Mouse (Mus musculus) testis, postnatal 14 days (tissue): Measurements from ENCODE around the gene Gp1bb.

ENCODE experiments used
- DNase-seq: peaks from one replicate; pipeline ENCODE4 v3.0.0; 2021; ENCODE audit warnings: low spot score

Gene Gp1bb

GRCm38 (mm10) chr16:18601447-18601846 lies 20.8 kb downstream of the Gp1bb start:
- DNase-seq, result no peak

- no peak for DNase-seq
Observed at GRCm38 (mm10) chr16:18598006-18598405, 24.2 kb downstream of the Gp1bb start.

- DNase-seq, result no peak
Observed at GRCm38 (mm10) chr16:18596255-18596654, 25.9 kb downstream of the Gp1bb start.

- DNase-seq, result no peak
Observed at GRCm38 (mm10) chr16:18593930-18594329, 28.3 kb downstream of the Gp1bb start.

GRCm38 (mm10) chr16:18591047-18592018 lies 30.9 kb downstream of the Gp1bb start:
- DNase-seq, result peak; percentile 63

- DNase-seq, result peak; percentile 43
Observed at GRCm38 (mm10) chr16:18589804-18590790, 32.1 kb downstream of the Gp1bb start, which contains the start of gene Tbx1. TSS of gene Tbx1 (minus strand) at chr16:18590671.

GRCm38 (mm10) chr16:18589080-18589621 lies 33.1 kb downstream of the Gp1bb start:
- DNase-seq, result no peak

- DNase-seq, result no peak
Observed at GRCm38 (mm10) chr16:18588738-18589055, 33.5 kb downstream of the Gp1bb start.

GRCm38 (mm10) chr16:18587847-18588737 lies 34.1 kb downstream of the Gp1bb start:
- no peak for DNase-seq

GRCm38 (mm10) chr16:18586906-18587546 lies 35.2 kb downstream of the Gp1bb start:
- no peak for DNase-seq

GRCm38 (mm10) chr16:18586076-18586905 lies 35.9 kb downstream of the Gp1bb start:
- DNase-seq, result no peak

- no peak for DNase-seq
Observed at GRCm38 (mm10) chr16:18585676-18586075, 36.5 kb downstream of the Gp1bb start.

GRCm38 (mm10) chr16:18584901-18585510 lies 37.2 kb downstream of the Gp1bb start:
- DNase-seq, result no peak

GRCm38 (mm10) chr16:18583673-18584357 lies 38.4 kb downstream of the Gp1bb start:
- DNase-seq, result no peak

GRCm38 (mm10) chr16:18583169-18583568 lies 39.0 kb downstream of the Gp1bb start:
- no peak for DNase-seq

- DNase-seq, result peak; percentile 48
Observed at GRCm38 (mm10) chr16:18582426-18583148, 39.6 kb downstream of the Gp1bb start.

GRCm38 (mm10) chr16:18581623-18582205 lies 40.5 kb downstream of the Gp1bb start:
- DNase-seq, result no peak
